Mouse (Mus musculus): ENCODE measurements around the gene Pdik1l. TPM values are rescaled to one million over a fixed set of nuclear protein-coding genes. Genes with fewer than 3 reads are reported as not detected.

Gene Pdik1l
- polyA plus RNA-seq (2016; fragmentation: Nextera tagmentation; extraction: Ambion mirVana) = 13.9 and 19.6 TPM in 2 replicates

GRCm38 (mm10) chr4:134287575-134288025 is at the start of gene Pdik1l:
Gene Pdik1l, minus strand, starts transcription at chr4:134287895.
- H3K27me3 ChIP-seq (ENCODE audit: low read depth, poor library complexity, severe bottlenecking) = peaks cover 1% of the 10 kb centered on the region; the same call in 1 of the 2 replicates
- peak within 1 kb of the TSS; percentile 100 for H3K27ac ChIP-seq
- H3K36me3 ChIP-seq = peaks cover 26% of the 10 kb centered on the region
- peak; percentile 86 for DNase-seq (ENCODE audit: low spot score)
- peaks cover 35% of the 10 kb centered on the region for H3K4me1 ChIP-seq
- peak within 1 kb of the TSS; percentile 64 for H3K4me3 ChIP-seq
- H3K9me3 ChIP-seq (replicated peaks) = no peaks in the 10 kb centered on the region
- under 1% methylated on average over 43 of the region's 43 CpGs for WGBS

- Histone ChIP-seq H3K27me3 (ENCODE audit: low read depth, poor library complexity, severe bottlenecking) (no peaks in the 10 kb centered on the region), H3K36me3 (no peaks in the 10 kb centered on the region), H3K27ac (no peak overlapping the region), H3K4me1 (peaks cover 9% of the 10 kb centered on the region), H3K9me3 (replicated peaks) (no peaks in the 10 kb centered on the region), H3K4me3 (no peak overlapping the region)
- WGBS = 73% methylated on average over 5 of the region's 5 CpGs
- no peak for DNase-seq (ENCODE audit: low spot score)
Measured at GRCm38 (mm10) chr4:134330281-134330680, 42.6 kb upstream of the Pdik1l start.

- 89% methylated on average over 8 of the region's 8 CpGs for WGBS
- Histone ChIP-seq H3K36me3 (no peaks in the 10 kb centered on the region), H3K4me1 (peaks cover 9% of the 10 kb centered on the region), H3K4me3 (no peak overlapping the region), H3K9me3 (replicated peaks) (no peaks in the 10 kb centered on the region), H3K27ac (no peak overlapping the region), H3K27me3 (ENCODE audit: low read depth, poor library complexity, severe bottlenecking) (no peaks in the 10 kb centered on the region)
- DNase-seq (ENCODE audit: low spot score) = no peak
Measured at GRCm38 (mm10) chr4:134328832-134329231, 41.1 kb upstream of the Pdik1l start.

- no peaks in the 10 kb centered on the region for H3K36me3 ChIP-seq
- H3K4me3 ChIP-seq = no peak overlapping the region
- WGBS = 65% methylated on average over 8 of the region's 8 CpGs
- H3K27ac ChIP-seq = no peak overlapping the region
- no peaks in the 10 kb centered on the region for H3K27me3 ChIP-seq (ENCODE audit: low read depth, poor library complexity, severe bottlenecking)
- H3K4me1 ChIP-seq = peaks cover 9% of the 10 kb centered on the region
- no peak for DNase-seq (ENCODE audit: low spot score)
- H3K9me3 ChIP-seq (replicated peaks) = no peaks in the 10 kb centered on the region
Measured at GRCm38 (mm10) chr4:134328151-134328550, 40.5 kb upstream of the Pdik1l start.

- peaks cover 9% of the 10 kb centered on the region for H3K4me1 ChIP-seq
- H3K27ac ChIP-seq = no peak overlapping the region
- H3K36me3 ChIP-seq = no peaks in the 10 kb centered on the region
- H3K4me3 ChIP-seq = no peak overlapping the region
- H3K27me3 ChIP-seq (ENCODE audit: low read depth, poor library complexity, severe bottlenecking) = no peaks in the 10 kb centered on the region
- 69% methylated on average over 5 of the region's 5 CpGs for WGBS
- no peaks in the 10 kb centered on the region for H3K9me3 ChIP-seq (replicated peaks)
- no peak for DNase-seq (ENCODE audit: low spot score)
Measured at GRCm38 (mm10) chr4:134326859-134327530, 39.3 kb upstream of the Pdik1l start.

GRCm38 (mm10) chr4:134324655-134325054 is 37.0 kb upstream of the Pdik1l start:
- WGBS = 88% methylated on average over 5 of the region's 5 CpGs
- no peak overlapping the region for H3K4me3 ChIP-seq
- no peaks in the 10 kb centered on the region; the same call in 1 of the 2 replicates for H3K27me3 ChIP-seq (ENCODE audit: low read depth, poor library complexity, severe bottlenecking)
- H3K9me3 ChIP-seq (replicated peaks) = no peaks in the 10 kb centered on the region
- H3K27ac ChIP-seq = no peak overlapping the region
- no peaks in the 10 kb centered on the region for H3K36me3 ChIP-seq
- H3K4me1 ChIP-seq = peaks cover 9% of the 10 kb centered on the region
- no peak for DNase-seq (ENCODE audit: low spot score)

GRCm38 (mm10) chr4:134321524-134321923 is 33.8 kb upstream of the Pdik1l start:
- no peaks in the 10 kb centered on the region for H3K36me3 ChIP-seq
- DNase-seq (ENCODE audit: low spot score) = no peak
- H3K9me3 ChIP-seq (replicated peaks) = no peaks in the 10 kb centered on the region
- H3K4me3 ChIP-seq = no peak overlapping the region
- H3K27ac ChIP-seq = no peak overlapping the region
- 58% methylated on average over 3 of the region's 3 CpGs for WGBS
- peaks cover 2% of the 10 kb centered on the region for H3K4me1 ChIP-seq
- no peaks in the 10 kb centered on the region; the same call in 1 of the 2 replicates for H3K27me3 ChIP-seq (ENCODE audit: low read depth, poor library complexity, severe bottlenecking)

GRCm38 (mm10) chr4:134319674-134320073 is 32.0 kb upstream of the Pdik1l start:
- peaks cover 6% of the 10 kb centered on the region; the same call in 1 of the 2 replicates for H3K27me3 ChIP-seq (ENCODE audit: low read depth, poor library complexity, severe bottlenecking)
- H3K36me3 ChIP-seq = no peaks in the 10 kb centered on the region
- no peaks in the 10 kb centered on the region for H3K9me3 ChIP-seq (replicated peaks)
- no peak overlapping the region for H3K27ac ChIP-seq
- H3K4me3 ChIP-seq = no peak overlapping the region
- peaks cover 17% of the 10 kb centered on the region for H3K4me1 ChIP-seq
- DNase-seq (ENCODE audit: low spot score) = no peak
- 74% methylated on average over 5 of the region's 5 CpGs for WGBS

- Histone ChIP-seq H3K4me3 (no peak overlapping the region), H3K9me3 (replicated peaks) (no peaks in the 10 kb centered on the region), H3K4me1 (peaks cover 23% of the 10 kb centered on the region), H3K27ac (no peak overlapping the region), H3K27me3 (ENCODE audit: low read depth, poor library complexity, severe bottlenecking) (peaks cover 6% of the 10 kb centered on the region; the same call in 1 of the 2 replicates), H3K36me3 (no peaks in the 10 kb centered on the region)
- WGBS = 91% methylated on average over 5 of the region's 5 CpGs
- DNase-seq (ENCODE audit: low spot score) = no peak
Measured at GRCm38 (mm10) chr4:134319074-134319473, 31.4 kb upstream of the Pdik1l start.

- Histone ChIP-seq H3K4me1 (peaks cover 23% of the 10 kb centered on the region), H3K36me3 (no peaks in the 10 kb centered on the region), H3K27ac (no peak overlapping the region), H3K27me3 (ENCODE audit: low read depth, poor library complexity, severe bottlenecking) (peaks cover 6% of the 10 kb centered on the region; the same call in 1 of the 2 replicates), H3K4me3 (no peak overlapping the region), H3K9me3 (replicated peaks) (no peaks in the 10 kb centered on the region; the same call in 1 of the 2 replicates)
- no peak for DNase-seq (ENCODE audit: low spot score)
- WGBS = 55% methylated on average over 16 of the region's 16 CpGs
Measured at GRCm38 (mm10) chr4:134316390-134316789, 28.7 kb upstream of the Pdik1l start.

- H3K27ac ChIP-seq = no peak overlapping the region
- H3K4me1 ChIP-seq = peaks cover 23% of the 10 kb centered on the region
- WGBS = 72% methylated on average over 9 of the region's 9 CpGs
- H3K27me3 ChIP-seq (ENCODE audit: low read depth, poor library complexity, severe bottlenecking) = peaks cover 6% of the 10 kb centered on the region; the same call in 1 of the 2 replicates
- no peaks in the 10 kb centered on the region; the same call in 1 of the 2 replicates for H3K9me3 ChIP-seq (replicated peaks)
- DNase-seq (ENCODE audit: low spot score) = no peak
- no peaks in the 10 kb centered on the region for H3K36me3 ChIP-seq
- H3K4me3 ChIP-seq = no peak overlapping the region
Measured at GRCm38 (mm10) chr4:134315470-134315869, 27.8 kb upstream of the Pdik1l start.

GRCm38 (mm10) chr4:134314876-134315275 is 27.2 kb upstream of the Pdik1l start, which contains the start of gene Trim63:
Gene Trim63, plus strand, starts transcription at chr4:134315120.
- DNase-seq (ENCODE audit: low spot score) = no peak
- Histone ChIP-seq H3K4me3 (no peak within 1 kb of the TSS), H3K27ac (peak within 1 kb of the TSS; percentile 38; the same call in 1 of the 2 replicates), H3K4me1 (peaks cover 23% of the 10 kb centered on the region), H3K9me3 (replicated peaks) (no peaks in the 10 kb centered on the region; the same call in 1 of the 2 replicates), H3K36me3 (no peaks in the 10 kb centered on the region), H3K27me3 (ENCODE audit: low read depth, poor library complexity, severe bottlenecking) (peaks cover 6% of the 10 kb centered on the region; the same call in 1 of the 2 replicates)
- WGBS = 32% methylated on average over 11 of the region's 11 CpGs

- 84% methylated on average over 4 of the region's 4 CpGs for WGBS
Measured at GRCm38 (mm10) chr4:134314081-134314655, 26.5 kb upstream of the Pdik1l start.

More at GRCm38 (mm10) chr4:134314081-134314655, 26.5 kb upstream of the Pdik1l start:
- Histone ChIP-seq H3K36me3 (no peaks in the 10 kb centered on the region), H3K9me3 (replicated peaks) (no peaks in the 10 kb centered on the region; the same call in 1 of the 2 replicates), H3K4me3 (no peak overlapping the region), H3K27me3 (ENCODE audit: low read depth, poor library complexity, severe bottlenecking) (0 out of 2 replicates have a peak, but pooled peaks cover 6% of the 10 kb centered on the region), H3K4me1 (peaks cover 23% of the 10 kb centered on the region), H3K27ac (0 out of 2 replicates have a peak overlapping the region, but pooled peaks have one; percentile 38)
- no peak for DNase-seq (ENCODE audit: low spot score)
